In genomic region chr10:54839008-54839407, GRCm38 (mm10) we compare ENCODE assay signal across 24 mouse cellular contexts.
DNase-seq lines count a peak whose midpoint lies in the region; ATAC-seq lines count a peak whose summit lies in the region.
"Had no signal": no experiment of that assay in that cellular context is flagged by ENCODE, and none has a peak within 500 bp of the region (broad histone marks: within the 10 kb centered on the region; RNA-seq: fewer than 3 reads in every experiment).

No protein-coding gene starts in this region.

- no peaks in the 10 kb centered on the region for H3K36me3 ChIP-seq in intestine, embryonic 15.5 days
- H3K36me3 ChIP-seq: embryonic facial prominence, embryonic 10.5 days; embryonic facial prominence, embryonic 12.5 days; forebrain, embryonic 10.5 days; forebrain, embryonic 15.5 days; G1E had no signal

- no peak for ATAC-seq in intestine, embryonic 15.5 days
- ATAC-seq: CD4-positive, CD25-positive, alpha-beta regulatory T cell, adult 4 months; forebrain, embryonic 13.5 days; forebrain, embryonic 15.5 days; forebrain, postnatal 0 days had no signal

- no peak overlapping the region for H3K4me2 ChIP-seq in intestine, embryonic 15.5 days (replicated peaks)
- H3K4me2 ChIP-seq: embryonic facial prominence, embryonic 12.5 days; forebrain, embryonic 13.5 days; forebrain, embryonic 15.5 days had no signal

- no peak overlapping the region for H3K4me3 ChIP-seq in intestine, embryonic 15.5 days (replicated peaks)
- H3K4me3 ChIP-seq: embryonic facial prominence, embryonic 10.5 days; embryonic facial prominence, embryonic 12.5 days; forebrain, embryonic 10.5 days; forebrain, embryonic 13.5 days; forebrain, embryonic 15.5 days had no signal

- H3K4me1 ChIP-seq in intestine, embryonic 15.5 days (replicated peaks): no peaks in the 10 kb centered on the region
- H3K4me1 ChIP-seq: embryonic facial prominence, embryonic 10.5 days; embryonic facial prominence, embryonic 12.5 days; forebrain, embryonic 10.5 days; forebrain, embryonic 13.5 days; forebrain, embryonic 15.5 days had no signal

- H3K27ac ChIP-seq in intestine, embryonic 15.5 days: no peak overlapping the region
- H3K27ac ChIP-seq: embryonic facial prominence, embryonic 10.5 days; embryonic facial prominence, embryonic 12.5 days; forebrain, embryonic 10.5 days; forebrain, embryonic 13.5 days; forebrain, embryonic 15.5 days had no signal

- no peaks in the 10 kb centered on the region for H3K9me3 ChIP-seq in intestine, embryonic 15.5 days
- H3K9me3 ChIP-seq: embryonic facial prominence, embryonic 10.5 days; embryonic facial prominence, embryonic 12.5 days; forebrain, embryonic 10.5 days; forebrain, embryonic 13.5 days; forebrain, embryonic 15.5 days; G1E had no signal

- peak; percentile 29 for DNase-seq in 416B (ENCODE audit: low read depth)
- peak; percentile 36 for DNase-seq in Muller cell, postnatal 12 days (ENCODE audit: inconsistent ontology term)
- peak; percentile 26 for DNase-seq in fibroblast of lung, adult 2 months (ENCODE audit: low read depth)
- DNase-seq in spleen, postnatal 36 days (ENCODE audit: low spot score in 2 of 2): no peak
- DNase-seq in thymus, postnatal 36 days: no peak
- DNase-seq: adrenal gland, adult 2 months; adrenal gland, postnatal 10 days; adrenal gland, postnatal 36 days; cerebellum, adult 11 months; cerebellum, adult 18-20 months; cerebellum, adult 8-10 months; cerebellum, adult 9-11 months; cerebellum, postnatal 14 days; cerebellum, postnatal 36 days; forebrain, postnatal 0 days had no signal

- no peak overlapping the region for H3K9ac ChIP-seq in intestine, embryonic 15.5 days
- H3K9ac ChIP-seq: embryonic facial prominence, embryonic 12.5 days; forebrain, embryonic 13.5 days; forebrain, embryonic 15.5 days; forebrain, postnatal 0 days had no signal

- no peaks in the 10 kb centered on the region for H3K27me3 ChIP-seq in intestine, embryonic 15.5 days (replicated peaks)
- H3K27me3 ChIP-seq: CH12.LX; embryonic facial prominence, embryonic 12.5 days; forebrain, embryonic 13.5 days; forebrain, embryonic 15.5 days had no signal

Comparison
In these comparisons a context has a peak if more than half of its experiments do, and no peak if none do; other contexts are left out.
1. DNase-seq: peak in 416B (single experiment), Muller cell, postnatal 12 days (single experiment) and fibroblast of lung, adult 2 months (single experiment); none in spleen, postnatal 36 days (0 of 2) and thymus, postnatal 36 days (0 of 2).